Mouse (Mus musculus): Measurements from ENCODE around the gene Tmem63c.
A peak's percentile ranks its signal among the peaks of the same experiment; 100 is the strongest.

Tmem63c gene

DNA sequence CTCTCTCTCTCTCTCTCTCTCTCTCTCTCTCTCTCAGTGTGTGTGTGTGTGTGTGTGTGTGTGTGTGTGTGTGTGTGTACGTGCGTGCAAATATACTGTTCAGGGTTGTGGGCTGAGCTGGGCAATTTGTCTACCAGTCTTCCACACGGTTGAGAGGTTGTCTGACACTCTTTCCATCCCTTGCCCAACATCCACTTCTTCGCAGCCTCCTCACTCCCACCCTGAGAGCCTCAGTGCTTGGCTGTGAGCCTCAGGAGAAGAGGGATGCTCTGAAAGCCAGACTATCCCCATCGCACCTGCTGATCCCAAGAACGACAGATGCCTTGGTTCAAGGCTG, 20.3 kb upstream of the Tmem63c start:
- no peak for DNase-seq (ENCODE audit: low read depth)

DNA sequence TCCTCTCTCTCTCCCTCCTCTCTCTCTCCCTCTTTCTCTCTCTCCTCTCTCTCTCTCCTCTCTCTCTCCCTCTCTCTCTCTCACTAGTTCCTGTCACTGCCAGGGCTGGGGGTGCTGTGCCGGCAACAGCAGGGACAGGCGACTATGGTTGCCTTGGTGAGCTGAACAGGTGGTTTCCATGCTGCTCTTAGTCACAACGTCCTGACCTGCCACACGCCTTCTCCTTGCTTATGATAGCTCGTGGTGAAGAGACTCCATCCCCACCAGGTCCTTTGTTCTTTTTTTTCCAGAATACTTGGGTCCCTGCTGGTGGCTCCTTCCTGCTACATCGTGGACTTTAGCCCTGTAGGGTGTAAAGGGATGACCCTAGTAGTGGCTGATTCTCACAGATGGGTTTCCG, 18.9 kb upstream of the Tmem63c start:
- DNase-seq (ENCODE audit: low read depth): no peak

DNA sequence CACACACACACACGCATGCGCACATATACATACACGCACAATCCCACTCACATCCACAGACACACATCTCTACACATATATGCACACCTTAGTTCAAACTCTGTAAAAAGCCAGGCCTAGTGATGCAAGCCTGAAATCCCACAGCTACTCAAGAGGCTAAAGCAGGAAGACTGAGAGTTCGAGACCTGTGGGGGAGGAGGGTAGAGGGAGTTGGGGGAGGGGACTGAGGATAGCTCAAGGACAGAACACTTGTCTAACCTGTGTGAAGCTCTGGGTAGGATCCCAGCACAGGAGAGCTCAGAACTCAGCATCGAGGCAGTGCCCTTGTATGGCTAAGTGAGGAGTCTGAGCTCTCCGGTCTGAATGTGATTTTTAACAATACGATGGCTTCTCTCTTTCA, 18.3 kb upstream of the Tmem63c start:
- DNase-seq (ENCODE audit: low read depth): no peak

DNA sequence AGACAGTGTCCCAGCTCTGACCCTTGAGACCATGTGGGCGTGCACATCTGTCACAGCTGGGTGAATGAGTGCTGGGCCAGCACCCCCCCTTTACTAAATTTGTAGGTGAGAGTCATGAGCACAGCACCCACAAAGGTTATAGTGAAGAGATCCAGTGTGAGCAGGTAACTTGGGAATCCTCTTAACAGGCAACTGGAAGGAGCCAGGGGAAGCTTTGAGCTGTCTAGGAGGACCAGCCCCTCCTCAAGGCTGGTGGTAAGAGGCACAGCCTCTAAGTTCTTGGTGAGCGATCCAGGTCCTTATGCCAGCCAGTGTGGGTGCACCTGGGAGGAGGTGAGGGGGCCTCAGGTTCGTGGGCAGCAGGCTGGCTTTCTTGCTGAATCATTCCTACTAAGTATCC, 17.5 kb upstream of the Tmem63c start:
- no peak for DNase-seq (ENCODE audit: low read depth)

DNA sequence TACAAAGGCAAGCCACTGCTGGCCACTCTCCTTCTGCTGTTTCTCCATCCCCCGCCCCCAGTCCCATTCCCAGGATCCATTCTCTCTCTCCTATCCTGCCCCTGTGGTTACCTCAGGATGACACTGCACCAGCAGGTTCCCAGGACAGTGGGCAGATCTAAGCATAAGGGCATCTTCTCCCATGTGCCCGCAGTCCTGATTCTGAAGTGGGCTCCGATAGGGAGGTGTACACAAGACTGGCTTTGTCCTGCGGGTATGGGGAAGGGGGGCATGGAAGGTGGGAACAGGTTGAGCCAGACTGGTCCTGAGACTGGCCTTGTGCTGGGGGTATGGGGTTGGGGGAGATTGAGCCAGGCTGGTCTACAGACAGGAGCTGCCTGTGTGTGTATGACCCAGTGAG, 16.5 kb upstream of the Tmem63c start:
- no peak for DNase-seq (ENCODE audit: low read depth)

DNA sequence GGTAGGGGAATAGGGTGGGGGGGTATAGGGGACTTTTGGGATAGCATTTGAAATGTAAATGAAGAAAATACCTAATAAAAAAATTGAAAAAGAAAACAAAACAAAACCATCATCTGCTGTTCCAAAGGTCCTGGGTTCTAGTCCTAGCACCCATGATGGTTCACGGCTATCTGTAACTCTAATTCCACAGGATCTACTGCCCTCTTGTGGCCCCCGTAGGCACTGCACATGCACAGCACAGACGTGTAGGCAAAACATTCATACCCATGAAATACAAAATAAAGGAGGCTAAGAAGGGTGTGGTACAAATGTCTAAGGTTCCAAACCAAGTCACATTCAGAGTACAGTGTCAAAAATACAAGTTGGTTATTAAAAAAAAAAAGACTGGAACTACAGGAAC, 4.1 kb upstream of the Tmem63c start:
- peak; percentile 17 for DNase-seq (ENCODE audit: low read depth)

DNA sequence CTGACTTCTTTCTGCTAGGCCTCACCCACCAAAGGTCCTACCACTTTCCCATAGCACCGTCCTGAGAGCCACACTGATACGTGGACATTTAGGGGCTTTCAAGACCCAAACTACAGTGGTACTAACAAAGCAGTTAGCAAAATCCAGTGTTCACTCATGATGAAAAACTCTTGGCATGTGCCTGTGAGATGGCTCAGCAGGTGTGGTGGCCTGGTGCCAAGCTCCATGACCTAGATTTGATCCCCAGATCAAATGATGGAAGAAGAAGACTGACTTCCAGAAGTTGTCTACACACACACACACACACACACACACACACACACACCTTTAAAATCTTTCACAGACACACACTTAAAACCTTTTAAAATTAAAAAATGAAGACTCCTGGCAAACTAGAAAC, 2.4 kb upstream of the Tmem63c start:
- no peak for DNase-seq (ENCODE audit: low read depth)

DNA sequence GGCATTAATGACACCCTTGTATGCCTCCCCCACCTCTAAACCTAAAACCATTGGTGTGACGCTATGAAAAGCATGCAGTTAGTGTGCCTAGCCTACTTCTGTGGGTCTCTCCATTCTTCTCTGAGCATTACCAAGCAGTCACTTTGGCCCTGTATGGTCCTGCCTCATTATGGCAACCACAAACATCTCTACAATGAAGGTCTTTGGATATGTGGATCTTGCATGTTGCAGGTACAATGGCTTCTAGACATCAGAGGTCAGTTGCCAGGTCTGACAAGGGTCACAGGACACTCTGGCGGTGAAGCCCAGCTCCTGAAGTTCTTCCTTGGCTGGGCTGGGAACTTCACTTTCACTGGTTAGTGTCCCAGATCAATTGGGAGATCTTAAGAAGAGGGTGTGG, 866 bp downstream of the Tmem63c start:
- DNase-seq (ENCODE audit: low read depth): no peak

DNA sequence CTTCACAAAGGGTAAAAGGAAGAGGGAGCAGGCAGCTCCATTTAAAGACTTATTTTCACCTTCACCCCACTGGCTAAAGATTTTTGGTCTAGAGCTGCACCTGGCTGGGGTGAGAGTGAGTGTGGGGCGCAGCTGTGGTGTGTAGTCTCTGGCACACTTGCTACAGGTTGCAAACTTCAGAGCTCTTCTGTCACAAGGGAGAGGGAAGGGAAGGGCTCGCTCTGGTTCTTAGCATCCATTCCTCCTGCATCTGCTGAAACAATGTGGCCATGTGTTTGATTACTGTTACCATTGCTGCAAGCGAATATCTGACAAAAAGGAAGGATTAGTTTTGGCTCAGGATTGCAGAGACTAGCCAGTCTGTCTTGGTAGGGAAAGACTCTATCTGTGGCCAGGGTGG, 2.3 kb downstream of the Tmem63c start:
- DNase-seq (ENCODE audit: low read depth): no peak

DNA sequence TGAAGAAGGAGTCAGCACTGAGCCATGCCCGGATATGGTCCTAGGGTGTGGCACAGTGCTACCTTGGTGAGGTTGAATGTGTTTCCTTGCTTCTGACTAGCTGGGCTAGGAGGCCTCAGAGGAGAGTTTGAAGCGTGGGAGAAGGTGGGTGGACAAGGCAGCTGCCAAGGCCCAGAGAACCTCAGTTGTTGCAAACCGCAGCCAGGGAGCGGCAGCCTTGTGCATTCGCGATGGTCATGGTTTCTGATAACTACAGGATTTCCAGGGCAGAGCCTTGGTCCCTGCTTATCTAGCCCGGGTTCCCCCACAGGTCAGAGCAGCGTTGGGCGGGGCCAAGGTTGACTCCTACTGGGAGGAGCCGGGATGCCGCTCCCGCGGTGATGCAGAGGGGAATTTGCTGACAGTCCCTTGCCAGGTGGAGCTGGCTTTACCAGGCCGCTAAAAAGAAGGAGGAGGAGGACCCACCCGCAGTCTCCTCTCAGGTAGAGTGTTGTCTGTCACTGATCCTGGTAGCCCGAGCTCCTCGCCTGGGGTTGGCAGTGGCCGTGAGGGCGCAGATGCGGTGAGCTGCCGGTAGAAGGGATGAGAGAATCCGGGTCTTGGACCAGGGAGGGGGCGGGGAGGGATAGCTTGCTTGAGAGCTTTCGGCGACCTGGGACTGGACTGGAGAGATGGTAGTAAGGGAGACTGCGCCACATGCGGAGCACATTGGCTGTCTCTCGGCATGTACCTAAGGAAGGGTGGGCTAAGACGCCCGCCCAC, 5.2 kb downstream of the Tmem63c start:
- DNase-seq (ENCODE audit: low read depth): peak; percentile 14

DNA sequence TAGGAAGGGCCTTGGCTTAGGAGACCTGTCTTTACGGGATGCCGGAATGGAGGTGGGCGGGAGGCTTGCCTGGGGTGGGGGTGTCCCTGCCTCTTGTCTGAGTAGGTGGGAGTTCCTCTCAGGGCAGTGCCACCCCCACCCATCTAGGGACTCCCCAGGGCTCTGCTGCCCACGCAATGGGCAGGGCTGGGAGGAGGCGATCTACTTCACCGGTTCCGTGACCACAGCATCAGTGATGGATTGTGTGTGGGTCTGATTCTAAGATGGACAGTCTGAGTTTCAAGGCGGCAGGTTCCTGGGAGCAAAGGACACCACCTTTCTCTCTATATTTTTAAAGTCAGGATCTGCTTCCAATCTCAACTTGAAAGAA, 5.7 kb downstream of the Tmem63c start:
- no peak for DNase-seq (ENCODE audit: low read depth)

DNA sequence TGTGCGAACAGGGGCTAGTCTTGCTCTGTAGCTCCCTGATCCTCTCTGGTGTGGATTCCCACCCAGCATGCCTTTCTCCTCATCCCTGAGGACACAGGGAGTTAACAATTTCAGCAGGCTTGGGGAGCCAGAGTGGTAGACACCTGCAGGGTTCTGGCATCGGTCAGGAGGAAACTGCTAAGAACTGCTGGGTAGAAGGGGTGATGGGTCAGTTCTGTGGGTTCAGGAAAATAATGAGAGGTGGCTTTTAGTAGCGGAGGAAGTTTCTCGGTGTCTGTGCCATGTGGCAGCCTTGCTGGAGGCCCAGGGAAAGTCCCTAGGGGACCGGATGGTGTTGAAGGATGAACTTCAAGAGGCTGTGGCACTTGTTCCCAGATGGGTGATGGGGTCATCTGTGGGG, 6.3 kb downstream of the Tmem63c start:
- no peak for DNase-seq (ENCODE audit: low read depth)

DNA sequence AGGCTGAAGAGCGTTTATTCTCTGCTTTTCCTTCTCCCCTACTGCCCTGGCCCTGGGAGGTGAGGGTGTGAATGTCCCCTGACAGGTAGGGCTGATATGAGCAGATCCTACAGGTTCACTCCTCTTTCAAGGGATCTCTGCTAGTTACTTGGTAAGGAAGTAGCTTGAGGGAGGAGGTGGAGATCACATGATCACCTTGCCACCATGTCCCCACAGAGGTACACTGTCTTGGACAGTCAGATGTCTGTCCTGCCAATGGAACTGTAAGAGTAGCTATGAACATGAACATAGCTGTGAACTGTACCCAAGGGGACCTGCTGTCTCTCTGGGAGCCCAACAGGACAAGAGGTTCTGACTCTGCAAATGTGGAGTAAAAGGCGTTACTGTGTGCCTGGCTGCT, 6.9 kb downstream of the Tmem63c start:
- DNase-seq (ENCODE audit: low read depth): no peak

DNA sequence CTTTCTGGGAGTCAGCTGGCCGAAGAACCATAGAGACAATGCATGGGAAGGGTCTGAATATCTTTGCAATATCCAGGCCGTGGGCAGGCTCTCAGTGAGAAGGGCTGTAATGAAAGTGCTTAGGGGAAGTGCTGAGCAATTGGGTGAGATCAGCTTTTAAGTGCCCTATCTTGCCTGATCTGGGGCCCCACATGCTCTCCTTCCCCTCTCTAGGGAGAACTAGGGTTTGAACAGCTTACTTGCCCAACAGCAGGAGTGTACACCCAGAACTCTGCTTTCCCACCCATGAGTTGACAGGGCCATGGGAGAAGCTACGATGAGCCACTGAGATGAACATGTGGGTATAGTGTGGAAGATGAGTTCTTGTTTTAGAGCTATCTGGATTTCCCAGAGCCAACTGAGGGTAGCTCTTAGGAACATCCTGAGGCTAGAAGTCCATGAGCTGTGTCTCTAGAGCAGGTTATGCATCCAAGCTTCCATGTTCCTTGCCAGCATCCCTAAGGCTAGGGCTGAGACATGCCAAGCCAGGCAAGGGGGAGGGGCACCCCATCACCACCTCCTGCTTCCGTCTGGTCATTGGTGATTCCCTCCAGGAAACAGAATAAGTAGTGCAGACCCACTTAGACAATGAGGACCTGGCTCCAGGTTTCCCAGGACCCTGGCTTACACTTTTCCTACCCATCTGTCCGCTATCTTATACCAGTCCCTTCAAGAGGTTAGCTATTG, 8.3 kb downstream of the Tmem63c start:
- no peak for DNase-seq (ENCODE audit: low read depth)

DNA sequence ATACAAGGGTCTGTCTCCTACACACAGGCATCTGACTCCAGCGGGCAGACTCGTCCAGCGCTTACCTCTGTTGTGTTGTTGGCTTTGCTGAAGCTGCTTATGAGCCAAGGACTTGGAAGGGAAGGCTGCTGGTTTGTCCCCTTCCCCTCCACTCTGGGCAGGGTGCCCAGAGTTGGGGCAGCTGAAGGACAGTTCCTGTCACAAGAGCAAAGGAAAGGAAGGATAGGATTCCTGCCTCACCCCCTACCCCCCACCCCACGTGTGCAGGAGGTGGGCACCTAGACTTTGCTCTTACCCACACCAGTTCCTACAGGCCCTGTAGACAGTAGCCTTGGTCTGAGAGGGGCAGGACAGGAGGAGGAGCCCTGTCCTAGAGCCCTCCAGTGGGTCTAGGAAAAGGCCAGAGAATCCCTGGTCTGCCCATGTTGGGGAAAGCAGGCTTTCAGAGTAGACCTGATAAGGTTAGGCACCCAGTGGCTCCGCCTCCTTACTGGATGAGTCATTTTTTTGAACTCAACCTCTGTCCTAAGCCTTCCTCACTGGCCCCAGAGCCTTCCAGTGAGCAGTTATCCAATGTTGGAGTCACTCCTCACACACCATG, 10.1 kb downstream of the Tmem63c start:
- DNase-seq (ENCODE audit: low read depth): no peak

DNA sequence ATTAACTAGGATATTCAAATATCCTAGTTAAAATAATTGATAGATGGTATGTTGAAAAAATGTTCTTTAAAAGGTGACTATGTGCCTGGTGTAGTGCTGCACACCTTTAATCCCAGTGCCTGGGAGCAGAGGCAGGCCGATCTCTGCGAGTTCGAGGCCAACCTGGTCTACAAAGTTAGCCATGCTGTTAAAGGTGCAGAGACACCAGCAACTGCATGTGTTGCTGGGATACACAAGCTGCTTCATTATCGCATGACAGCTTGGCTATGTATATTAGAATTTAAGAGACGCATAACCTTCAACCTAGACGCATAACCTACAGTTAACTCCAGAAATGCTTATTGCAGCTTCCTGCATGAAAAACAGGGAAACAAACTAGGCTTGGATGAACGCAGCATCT, 15.5 kb downstream of the Tmem63c start:
- DNase-seq (ENCODE audit: low read depth): no peak

DNA sequence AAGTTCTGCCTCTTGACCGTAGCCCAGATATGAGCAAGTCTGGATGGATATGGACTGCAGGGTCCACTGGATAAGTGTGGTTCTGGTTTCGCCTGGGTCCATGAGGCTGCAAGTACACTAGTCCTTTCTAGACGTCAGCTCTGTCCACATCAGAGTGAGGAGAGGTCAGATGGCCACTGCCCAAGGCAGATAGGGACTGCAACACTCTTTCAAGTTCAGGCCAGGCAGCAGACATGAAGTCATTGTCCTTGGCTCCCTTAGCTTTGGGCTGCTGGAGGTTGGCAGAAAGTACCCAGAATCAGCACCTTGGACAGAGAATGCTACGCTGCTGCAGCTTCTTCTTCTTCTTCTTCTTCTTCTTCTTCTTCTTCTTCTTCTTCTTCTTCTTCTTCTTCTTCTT, 19.0 kb downstream of the Tmem63c start:
- DNase-seq (ENCODE audit: low read depth): peak; percentile 19

DNA sequence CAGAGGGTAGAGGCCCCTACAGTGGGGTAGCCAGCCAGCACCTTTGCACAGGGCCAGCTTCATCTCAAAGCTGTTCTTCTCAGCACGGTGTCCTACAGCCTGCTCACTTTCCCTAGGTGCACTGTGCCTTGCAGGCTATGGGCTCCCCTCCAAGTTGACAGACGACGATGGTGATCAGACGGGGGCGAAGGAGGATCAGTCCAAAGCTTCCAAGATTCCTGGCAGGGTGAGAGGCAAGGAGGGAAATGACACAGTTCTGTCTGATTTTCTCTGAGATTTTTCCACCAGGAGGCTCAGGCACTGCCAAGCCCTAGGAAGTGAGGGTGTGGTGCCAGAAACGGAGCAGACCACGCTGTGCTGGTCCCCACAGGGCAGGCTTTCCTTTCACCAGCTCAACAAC, 19.7 kb downstream of the Tmem63c start:
- DNase-seq (ENCODE audit: low read depth): no peak

DNA sequence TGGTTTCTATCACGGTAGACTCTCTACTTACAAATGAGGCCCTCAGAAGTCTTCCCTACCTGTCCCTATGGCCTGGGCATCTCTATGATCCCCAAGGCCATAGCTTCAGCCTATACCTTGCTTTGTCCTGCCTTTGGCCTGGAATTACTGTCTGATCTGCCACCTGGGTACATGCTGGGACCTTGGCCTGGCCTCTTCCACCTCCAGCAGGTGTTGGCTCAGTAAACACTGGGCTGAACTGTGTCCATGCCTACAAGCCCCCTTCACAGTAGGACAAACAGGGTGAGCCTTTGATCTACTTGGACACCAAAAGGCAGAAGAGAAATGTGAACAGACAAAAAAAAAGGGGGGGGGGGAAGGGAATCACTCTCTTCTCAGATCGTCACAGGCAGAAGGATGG, 21.3 kb downstream of the Tmem63c start:
- no peak for DNase-seq (ENCODE audit: low read depth)

DNA sequence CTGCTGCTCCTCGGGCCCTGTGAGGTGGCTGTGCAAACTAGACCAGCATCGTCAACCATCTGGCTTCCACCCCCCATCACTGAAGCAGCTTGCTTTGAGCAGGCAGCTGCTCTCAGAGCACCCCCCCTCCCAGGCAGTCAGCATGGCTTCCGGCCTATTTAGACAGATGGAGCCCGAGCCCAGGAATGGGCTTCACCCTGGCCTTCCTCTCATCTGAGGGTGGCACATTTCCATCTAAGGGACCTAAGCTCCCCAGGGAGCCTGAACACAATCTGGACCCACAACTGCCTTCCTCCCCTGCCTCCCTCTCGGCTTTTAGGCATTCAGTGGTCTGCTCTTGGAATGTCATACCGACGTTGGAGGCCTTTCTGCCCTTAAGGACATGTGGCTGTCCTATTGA, 22.1 kb downstream of the Tmem63c start:
- no peak for DNase-seq (ENCODE audit: low read depth)

DNA sequence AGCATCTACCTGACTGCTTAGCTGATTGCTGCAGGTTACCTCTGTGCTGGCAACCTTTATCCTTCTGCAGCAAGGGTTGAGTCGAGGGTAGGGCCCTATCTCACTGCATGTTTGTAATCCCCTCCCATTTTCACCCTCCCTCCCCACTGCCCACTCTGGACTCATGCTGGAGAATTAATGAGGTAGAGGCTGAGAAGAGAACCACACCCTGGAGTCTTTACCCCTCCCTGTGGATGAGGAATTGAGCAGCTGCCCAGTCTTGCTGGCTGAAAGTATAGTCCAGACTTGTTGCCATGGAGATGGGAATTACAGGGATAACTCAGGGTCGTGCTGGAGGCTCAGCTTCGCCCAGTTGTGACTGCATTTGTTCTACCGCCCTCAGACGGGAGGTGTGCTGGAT, 23.6 kb downstream of the Tmem63c start:
- DNase-seq (ENCODE audit: low read depth): no peak

DNA sequence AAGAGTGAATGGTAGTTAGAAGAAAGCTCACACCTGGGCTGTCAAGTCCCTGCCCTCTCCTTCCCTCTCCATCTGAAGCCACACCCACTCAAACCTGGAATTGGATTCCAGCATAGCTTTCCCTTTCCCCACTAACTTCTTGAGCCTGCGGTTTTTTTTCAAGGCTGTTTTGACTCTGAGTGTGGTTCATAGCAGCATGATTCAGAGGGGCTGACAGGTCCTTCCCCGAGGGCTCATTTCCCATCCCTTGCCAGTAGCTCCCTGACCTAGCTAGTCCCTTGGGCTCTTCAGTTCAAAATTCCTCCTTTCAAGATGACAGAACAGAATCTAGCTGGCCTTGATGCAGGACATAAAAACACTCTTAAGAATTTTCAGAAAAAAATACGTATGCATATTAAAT, 26.4 kb downstream of the Tmem63c start:
- DNase-seq (ENCODE audit: low read depth): no peak

DNA sequence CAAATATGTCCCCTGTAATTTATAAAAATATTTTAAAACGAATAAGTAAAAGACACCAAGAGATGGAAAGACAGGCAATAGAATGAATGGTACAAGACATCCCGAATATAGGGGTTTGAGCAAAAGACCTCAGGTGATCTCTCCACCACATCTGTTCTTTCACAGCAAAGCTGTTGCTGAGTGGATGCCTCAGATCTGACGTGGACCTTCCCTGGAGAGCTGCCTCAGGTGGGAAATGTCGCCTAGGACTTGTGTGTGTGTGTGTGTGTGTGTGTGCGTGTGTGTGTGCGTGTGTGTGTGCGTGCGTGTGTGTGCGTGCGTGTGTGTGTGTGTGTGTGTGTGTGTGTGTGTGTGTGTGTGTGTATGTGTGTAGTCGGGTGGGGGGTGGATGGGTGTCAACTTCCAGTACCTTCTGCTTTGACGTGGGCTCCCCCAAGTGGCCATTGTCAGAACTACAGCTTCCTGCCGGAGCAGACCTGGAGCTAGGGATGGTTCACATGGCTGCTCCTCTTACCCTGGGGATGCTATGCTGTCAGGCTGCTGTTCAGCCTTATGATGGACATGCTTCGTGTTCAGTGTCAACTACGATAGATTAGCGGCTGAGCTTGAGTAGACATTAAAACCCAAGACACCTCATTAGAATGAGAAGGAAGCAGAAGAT, 31.7 kb downstream of the Tmem63c start:
- peak; percentile 40 for DNase-seq (ENCODE audit: low read depth)
